Mouse (Mus musculus) liver, adult 2 months (tissue): ENCODE measurements around the gene Itgad. TPM values are rescaled to one million over a fixed set of nuclear protein-coding genes. Genes with fewer than 3 reads are reported as not detected.

ENCODE experiments used
- DNase-seq: peaks from one replicate; pipeline ENCODE4 v3.0.0-alpha.2; 2011; ENCODE audit warnings: low read depth, low spot score; ENCODE audit errors: extremely low read depth
- H3K27ac ChIP-seq: fragments of 200-500 bp; replicated peaks from 2 replicates; pipeline ENCODE4 v1.5.1; 2012; ENCODE audit warnings: low read depth, mild to moderate bottlenecking, control low read depth, inconsistent platforms, low read length; ENCODE audit not compliant: insufficient read depth
- H3K27me3 ChIP-seq: fragments of 200-500 bp; 2 replicates; pipeline ENCODE4 v1.6.1; 2012; ENCODE audit warnings: mild to moderate bottlenecking, moderate library complexity, low read length, inconsistent platforms; ENCODE audit not compliant: control insufficient read depth, insufficient read depth
- H3K36me3 ChIP-seq: fragments of 200-500 bp; 2 replicates; pipeline ENCODE4 v1.6.1; 2012; ENCODE audit warnings: low read length, inconsistent platforms; ENCODE audit not compliant: control insufficient read depth, insufficient read depth
- H3K4me1 ChIP-seq: fragments of 200-500 bp; 2 replicates; pipeline ENCODE4 v1.6.1; 2011; ENCODE audit warnings: low read length; ENCODE audit not compliant: control insufficient read depth, insufficient read depth
- H3K4me3 ChIP-seq: fragments of 200-500 bp; 2 replicates; pipeline ENCODE4 v1.5.1; 2011; ENCODE audit warnings: low read depth, mild to moderate bottlenecking, control low read depth, low read length, moderate library complexity; ENCODE audit not compliant: insufficient read depth
- H3K79me2 ChIP-seq: fragments of 200-500 bp; 2 replicates; pipeline ENCODE4 v1.6.1; 2012; ENCODE audit warnings: inconsistent platforms, mild to moderate bottlenecking, low read length, moderate library complexity; ENCODE audit not compliant: control insufficient read depth, insufficient read depth
- H3K9ac ChIP-seq: fragments of 200-500 bp; 2 replicates; pipeline ENCODE4 v1.6.1; 2012; ENCODE audit warnings: low read depth, mild to moderate bottlenecking, control low read depth, inconsistent platforms, low read length
- CTCF ChIP-seq: fragments of 200-500 bp; IDR thresholded peaks from 2 replicates; pipeline ENCODE4 v1.5.1; 2011; ENCODE audit warnings: low read depth, low read length, control low read depth
- POLR2A ChIP-seq: fragments of 200-500 bp; IDR thresholded peaks from 2 replicates; pipeline ENCODE4 v1.6.1; 2011; ENCODE audit warnings: low read length, control low read depth; ENCODE audit not compliant: insufficient read depth; ENCODE audit errors: extremely low read depth
- WGBS: fragments of 180-500 bp; shearing (Covaris S2); methylation state at CpG from one replicate; pipeline ENCODE4 v1.1.7; 2018; 5-methylcytosine and 5-hydroxymethylcytosine counted together
- polyA plus RNA-seq: library from polyadenylated mRNA; depleted of rRNA; stranded (reverse); fragments of >200 nt; gene quantifications from 2 replicates; pipeline ENCODE4 v1.2.3, GENCODE M21; 2012; rRNA removed
- total RNA-seq: library from RNA; depleted of rRNA; stranded (reverse); fragments of >200 nt; gene quantifications from 2 replicates; pipeline ENCODE4 v1.2.3, GENCODE M21; 2014; rRNA removed

Itgad gene
- total and polyA plus RNA-seq, 2 experiments = 0.02 to 0.09 TPM

DNA sequence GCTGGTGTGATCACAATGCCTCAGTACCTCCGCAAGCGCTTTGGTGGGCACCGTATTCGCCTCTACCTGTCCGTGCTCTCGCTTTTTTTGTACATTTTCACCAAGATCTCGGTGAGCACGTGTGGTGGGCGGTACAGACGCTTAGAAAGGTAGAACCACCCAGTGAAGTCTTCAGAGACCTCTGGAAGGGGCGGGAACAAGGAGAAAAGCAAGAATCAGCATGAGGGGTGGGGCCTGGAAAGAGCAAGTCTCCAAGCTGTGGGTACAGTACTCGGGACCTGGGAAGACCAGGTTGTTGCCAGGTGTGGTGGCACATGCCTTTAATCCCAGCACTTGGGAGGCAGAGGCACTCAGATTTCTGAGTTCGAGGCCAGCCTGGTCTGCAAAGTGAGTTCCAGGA, 113.2 kb downstream of the Itgad start:
- no peak overlapping the region for H3K4me3 ChIP-seq
- no peaks in the 10 kb centered on the region for H3K27me3 ChIP-seq
- no peak overlapping the region for H3K9ac ChIP-seq
- no peaks in the 10 kb centered on the region for H3K4me1 ChIP-seq
- H3K36me3 ChIP-seq = no peaks in the 10 kb centered on the region
- 64% methylated on average over 13 of the region's 13 CpGs for WGBS
- no peak overlapping the region for H3K27ac ChIP-seq
- no peak for DNase-seq
- TF ChIP-seq CTCF (no peak), POLR2A (no peak)
- no peaks in the 10 kb centered on the region for H3K79me2 ChIP-seq

- Histone ChIP-seq H3K27me3 (no peaks in the 10 kb centered on the region), H3K4me1 (no peaks in the 10 kb centered on the region), H3K9ac (no peak overlapping the region), H3K27ac (no peak overlapping the region), H3K79me2 (no peaks in the 10 kb centered on the region), H3K36me3 (no peaks in the 10 kb centered on the region), H3K4me3 (no peak overlapping the region)
- DNase-seq = no peak
- TF ChIP-seq POLR2A (no peak), CTCF (no peak)
- 89% methylated on average over 7 of the region's 7 CpGs for WGBS
Measured at GRCm38 (mm10) chr7:128267813-128268212, 113.6 kb downstream of the Itgad start.

DNA sequence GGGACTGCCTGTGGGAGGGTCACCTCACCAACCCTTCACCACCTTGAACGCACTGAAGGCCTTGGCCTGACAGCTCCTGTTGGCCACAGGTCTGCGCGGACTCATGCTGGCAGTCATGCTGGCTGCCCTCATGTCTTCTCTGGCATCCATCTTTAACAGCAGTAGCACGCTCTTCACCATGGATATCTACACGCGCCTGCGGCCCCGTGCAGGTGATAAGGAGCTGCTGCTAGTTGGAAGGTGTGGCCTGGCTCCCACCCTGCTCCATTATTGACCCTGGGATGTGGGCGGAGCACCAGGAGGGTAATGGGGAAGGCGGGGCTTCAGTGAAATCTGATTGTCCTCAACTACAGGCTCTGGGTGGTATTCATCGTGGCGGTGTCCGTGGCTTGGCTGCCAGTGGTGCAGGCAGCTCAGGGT, 116.3 kb downstream of the Itgad start:
- Histone ChIP-seq H3K79me2 (no peaks in the 10 kb centered on the region), H3K4me1 (no peaks in the 10 kb centered on the region), H3K27me3 (no peaks in the 10 kb centered on the region), H3K4me3 (no peak overlapping the region), H3K9ac (no peak overlapping the region), H3K36me3 (peaks cover 12% of the 10 kb centered on the region; the same call in 1 of the 2 replicates), H3K27ac (no peak overlapping the region)
- TF ChIP-seq CTCF = no peak
- TF ChIP-seq POLR2A = no peak
- DNase-seq = no peak
- WGBS = 46% methylated on average over 13 of the region's 13 CpGs

DNA sequence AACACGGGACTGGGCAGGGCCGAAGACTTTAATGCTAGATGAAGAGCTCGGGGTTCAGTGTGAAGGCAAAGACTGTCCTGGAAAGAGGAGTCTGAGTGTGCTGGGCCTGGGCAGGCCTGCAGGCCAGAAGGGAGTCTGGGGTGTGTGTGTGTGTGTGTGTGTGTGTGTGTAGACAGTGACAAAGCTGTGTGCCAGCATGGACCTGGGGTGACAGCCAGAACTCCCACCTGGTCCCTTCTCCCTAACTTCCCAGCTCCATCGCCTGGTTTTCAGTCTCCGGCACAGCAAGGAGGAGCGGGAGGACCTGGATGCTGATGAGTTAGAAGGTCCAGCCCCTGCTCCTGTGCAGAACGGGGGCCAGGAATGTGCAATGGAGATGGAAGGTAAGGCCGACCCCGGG, 117.3 kb downstream of the Itgad start:
- TF ChIP-seq CTCF = no peak
- TF ChIP-seq POLR2A = no peak
- DNase-seq = no peak
- peaks cover 19% of the 10 kb centered on the region for H3K36me3 ChIP-seq
- H3K4me3 ChIP-seq = no peak overlapping the region
- 96% methylated on average over 9 of the region's 9 CpGs for WGBS
- H3K4me1 ChIP-seq = no peaks in the 10 kb centered on the region
- no peaks in the 10 kb centered on the region for H3K27me3 ChIP-seq
- H3K27ac ChIP-seq = no peak overlapping the region
- no peak overlapping the region for H3K9ac ChIP-seq
- no peaks in the 10 kb centered on the region for H3K79me2 ChIP-seq

Other genes with a start within 250 kb of the Itgad start
- 15.8 and 18.3 TPM in 2 replicates for gene Kat8, start 241.9 kb upstream of the Itgad start, total RNA-seq
- 11.5 and 12.6 TPM in 2 replicates for gene Kat8, start 241.9 kb upstream of the Itgad start, polyA plus RNA-seq
- 2.9 and 5.9 TPM in 2 replicates for gene Prss8, start 224.3 kb upstream of the Itgad start, total RNA-seq
- gene Prss8, start 224.3 kb upstream of the Itgad start, polyA plus RNA-seq = 3.8 and 8.6 TPM in 2 replicates
- 8.1 and 8.7 TPM in 2 replicates for gene Prss36, start 207.7 kb upstream of the Itgad start, total RNA-seq
- 17.2 and 18.2 TPM in 2 replicates for gene Prss36, start 207.7 kb upstream of the Itgad start, polyA plus RNA-seq
- 28.6 and 31.5 TPM in 2 replicates for gene Fus, start 186.9 kb upstream of the Itgad start, total RNA-seq
- 64.8 and 102 TPM in 2 replicates for gene Fus, start 186.9 kb upstream of the Itgad start, polyA plus RNA-seq
- gene Pycard, start 160.5 kb upstream of the Itgad start, total RNA-seq = 1.5 and 2.8 TPM in 2 replicates
- 4.5 and 5.0 TPM in 2 replicates for gene Pycard, start 160.5 kb upstream of the Itgad start, polyA plus RNA-seq
- 0.28 TPM in 1 of 2 replicates, not detected in the other for gene Trim72, start 150.4 kb upstream of the Itgad start, total RNA-seq
- gene Trim72, start 150.4 kb upstream of the Itgad start, polyA plus RNA-seq = 0.15 and 0.19 TPM in 2 replicates
- gene Itgam, start 91.7 kb upstream of the Itgad start, total RNA-seq = 0.60 and 0.65 TPM in 2 replicates
- 0.29 and 0.83 TPM in 2 replicates for gene Itgam, start 91.7 kb upstream of the Itgad start, polyA plus RNA-seq
- gene Gm49368, start 91.7 kb upstream of the Itgad start, total RNA-seq = not detected in 2 replicates
- 0.09 TPM in 1 of 2 replicates, not detected in the other for gene Gm49368, start 91.7 kb upstream of the Itgad start, polyA plus RNA-seq
- gene Itgax, start 24.8 kb upstream of the Itgad start, total RNA-seq = 0.46 and 0.74 TPM in 2 replicates
- 0.16 and 0.56 TPM in 2 replicates for gene Itgax, start 24.8 kb upstream of the Itgad start, polyA plus RNA-seq
- gene Cox6a2, start 52.0 kb downstream of the Itgad start, total RNA-seq = 0.28 TPM in 1 of 2 replicates, not detected in the other
- 0.18 and 0.45 TPM in 2 replicates for gene Cox6a2, start 52.0 kb downstream of the Itgad start, polyA plus RNA-seq
- gene Armc5, start 83.0 kb downstream of the Itgad start, total RNA-seq = 2.1 and 3.2 TPM in 2 replicates
- 11.3 and 12.7 TPM in 2 replicates for gene Armc5, start 83.0 kb downstream of the Itgad start, polyA plus RNA-seq
- gene 9130023H24Rik, start 83.7 kb downstream of the Itgad start, total RNA-seq = 1.8 and 2.4 TPM in 2 replicates
- gene 9130023H24Rik, start 83.7 kb downstream of the Itgad start, polyA plus RNA-seq = 0.91 and 1.4 TPM in 2 replicates
- 0.65 and 1.1 TPM in 2 replicates for gene Tgfb1i1, start 92.4 kb downstream of the Itgad start, total RNA-seq
- 1.6 and 2.0 TPM in 2 replicates for gene Tgfb1i1, start 92.4 kb downstream of the Itgad start, polyA plus RNA-seq
- gene Slc5a2, start 111.3 kb downstream of the Itgad start, total RNA-seq = 0.07 TPM in 1 of 2 replicates, not detected in the other
- not detected in 2 replicates for gene Slc5a2, start 111.3 kb downstream of the Itgad start, polyA plus RNA-seq
- gene BC017158, start 143.8 kb downstream of the Itgad start, total RNA-seq = 15.2 and 19.2 TPM in 2 replicates
- gene BC017158, start 143.8 kb downstream of the Itgad start, polyA plus RNA-seq = 19.3 and 25.2 TPM in 2 replicates